Mouse (Mus musculus): ENCODE measurements around the gene 4933427D14Rik.

The 4933427D14Rik gene

DNA sequence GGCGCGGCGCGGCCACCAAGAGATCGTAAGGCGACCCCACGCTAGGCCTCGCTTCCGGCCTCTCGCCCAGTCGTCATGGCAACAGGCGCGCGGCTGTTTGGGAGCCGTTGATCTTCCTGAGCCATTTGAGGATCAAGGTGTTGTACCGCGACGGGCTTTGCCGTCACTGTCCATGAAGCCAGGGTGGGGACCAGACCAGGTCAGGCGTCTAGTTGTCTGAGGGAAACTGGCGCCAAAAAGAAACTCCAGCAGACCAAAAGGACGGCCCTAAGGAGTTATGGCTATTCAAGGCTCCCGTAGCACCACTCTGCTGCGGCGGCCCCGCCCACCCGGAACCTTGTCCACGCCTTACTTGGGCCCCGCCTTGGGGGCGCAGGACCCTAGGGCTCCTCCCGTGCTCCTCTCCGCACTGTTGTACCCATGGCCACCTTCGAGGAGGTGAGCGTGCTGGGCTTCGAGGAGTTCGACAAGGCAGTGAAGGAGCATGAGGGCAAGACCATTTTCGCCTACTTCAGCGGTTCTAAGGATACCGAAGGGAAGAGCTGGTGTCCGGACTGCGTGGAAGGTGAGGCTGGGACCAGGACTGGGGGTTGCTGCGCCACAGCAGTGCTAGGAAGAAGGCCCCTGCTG, at the start of gene 4933427D14Rik, which contains the start of gene Txndc17:
Gene 4933427D14Rik (minus strand): TSS at position 256 of the 630 bp plus-strand sequence.
Gene Txndc17 (plus strand): TSS at position 344 of the 630 bp plus-strand sequence.
- peak; percentile 85 for DNase-seq (ENCODE audit: low read depth, low spot score)

DNA sequence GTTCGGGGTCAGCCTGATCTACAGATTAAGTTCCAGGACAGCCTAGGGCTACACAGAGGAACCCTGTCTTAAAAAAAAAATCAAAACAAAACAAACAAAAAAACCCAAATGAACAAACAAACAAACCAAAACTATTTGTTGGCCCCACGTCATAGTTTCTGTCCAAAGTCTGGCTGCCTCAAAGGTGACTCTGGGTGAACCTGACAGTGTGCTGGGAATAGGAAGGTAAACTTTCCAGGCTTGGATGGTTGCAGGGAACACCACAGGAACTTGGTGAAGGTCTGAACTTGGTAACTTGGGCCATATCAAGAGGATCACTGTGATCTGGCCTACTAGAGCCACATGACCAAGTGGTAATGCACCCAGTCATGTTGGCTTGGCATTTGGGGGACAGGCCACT, 49.2 kb upstream of the 4933427D14Rik start:
- DNase-seq (ENCODE audit: low read depth, low spot score): no peak

DNA sequence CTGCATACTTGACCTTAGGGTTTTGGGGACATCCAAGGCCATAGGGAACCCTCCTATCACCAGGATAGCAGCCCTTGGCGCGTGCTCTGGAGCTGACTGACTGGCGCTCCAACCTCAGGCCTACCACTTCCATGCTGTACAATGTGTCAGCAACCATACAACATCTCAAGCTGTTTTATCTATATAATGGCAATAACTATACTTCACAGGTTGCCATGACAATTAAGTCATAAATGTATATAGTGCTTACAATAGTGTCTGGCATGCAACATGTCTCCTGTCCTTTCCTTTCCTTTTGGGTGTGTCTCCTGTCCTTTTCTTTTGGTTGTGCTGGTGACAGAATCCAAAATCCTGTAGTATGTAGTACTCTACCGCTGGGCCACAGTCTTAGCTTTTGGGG, 48.4 kb upstream of the 4933427D14Rik start:
- no peak for DNase-seq (ENCODE audit: low read depth, low spot score)

DNA sequence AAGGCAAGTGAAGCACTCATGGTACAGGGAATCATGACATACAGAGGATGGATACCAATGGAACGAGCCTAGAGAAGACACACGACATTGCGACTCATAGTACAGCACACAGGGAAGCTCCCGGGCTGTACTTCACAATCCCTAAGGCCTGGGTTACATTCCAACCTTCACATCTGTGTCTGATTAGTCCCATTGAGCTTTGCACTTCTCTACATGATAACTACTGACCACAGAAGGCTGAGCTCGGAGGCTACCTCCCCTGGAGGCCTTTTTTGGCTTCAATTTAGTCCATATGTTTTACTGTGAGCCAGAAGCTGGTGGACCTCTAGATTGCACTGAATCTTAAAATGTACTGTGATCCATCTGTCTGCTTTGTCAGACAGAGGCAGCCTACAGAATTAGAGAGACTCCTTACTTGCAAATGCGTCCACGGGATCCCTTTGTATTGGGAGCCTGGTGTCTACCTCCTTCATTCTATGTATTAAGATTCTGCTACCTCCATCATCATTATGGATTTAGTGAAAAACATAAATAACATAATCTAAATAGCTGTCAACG, 38.0 kb upstream of the 4933427D14Rik start:
- DNase-seq (ENCODE audit: low read depth, low spot score): no peak

DNA sequence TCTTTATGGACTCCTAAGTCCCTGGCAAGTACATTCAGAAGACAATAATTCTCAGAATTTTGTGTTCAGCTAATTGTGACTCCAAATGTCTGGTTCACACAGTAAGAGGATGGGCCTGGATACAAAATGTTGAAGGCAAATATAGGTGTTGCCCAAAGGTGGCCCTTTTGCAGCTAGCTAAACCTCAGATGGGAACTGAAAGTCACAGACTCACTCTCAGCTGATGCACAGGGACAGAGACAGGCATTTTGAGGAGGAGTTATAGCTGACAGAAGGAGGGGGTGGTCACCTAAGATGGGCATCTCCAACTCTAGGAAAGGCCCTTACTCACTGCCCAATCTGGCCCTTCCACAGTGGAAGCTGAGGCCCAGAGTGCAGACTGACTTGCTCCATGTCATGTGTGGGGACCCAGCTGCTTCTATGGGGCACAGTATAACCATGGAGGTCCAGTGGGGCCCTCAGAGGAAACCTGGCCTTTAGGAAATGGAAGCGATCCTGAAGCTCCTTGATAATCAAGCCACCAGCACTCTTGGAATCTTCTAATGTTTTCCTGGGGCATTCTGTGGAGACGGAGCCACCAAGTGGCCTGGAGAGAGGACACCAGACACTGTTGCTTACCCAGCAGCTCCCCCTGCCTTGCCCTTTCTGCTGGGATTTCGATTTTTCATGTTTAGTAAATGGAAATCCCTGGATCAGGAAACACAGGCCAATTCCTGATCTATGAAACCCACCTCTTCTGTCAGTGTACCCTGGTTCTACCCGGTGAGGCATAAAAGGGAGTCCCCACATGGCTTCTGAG, 33.0 kb upstream of the 4933427D14Rik start:
- no peak for DNase-seq (ENCODE audit: low read depth, low spot score)

DNA sequence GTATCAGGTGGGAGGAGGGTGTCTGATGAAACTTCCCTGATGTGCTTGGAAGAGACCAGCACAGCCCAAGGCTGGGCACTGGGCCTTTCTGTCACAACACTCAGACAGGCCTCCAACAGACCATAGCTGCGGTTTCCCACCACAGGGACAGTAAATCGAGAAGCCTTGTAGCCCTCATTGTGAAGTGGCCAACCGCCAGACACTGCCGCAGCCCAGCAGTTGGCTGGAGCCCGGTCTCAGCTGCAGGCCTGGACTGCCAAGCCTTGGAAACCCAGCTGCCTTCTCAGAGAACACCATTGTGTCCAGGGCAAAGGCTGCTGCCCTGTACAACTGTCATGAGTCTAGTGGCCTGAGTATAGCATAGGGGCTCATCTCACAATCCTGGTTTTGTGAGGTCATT, 26.8 kb upstream of the 4933427D14Rik start:
- no peak for DNase-seq (ENCODE audit: low read depth, low spot score)

DNA sequence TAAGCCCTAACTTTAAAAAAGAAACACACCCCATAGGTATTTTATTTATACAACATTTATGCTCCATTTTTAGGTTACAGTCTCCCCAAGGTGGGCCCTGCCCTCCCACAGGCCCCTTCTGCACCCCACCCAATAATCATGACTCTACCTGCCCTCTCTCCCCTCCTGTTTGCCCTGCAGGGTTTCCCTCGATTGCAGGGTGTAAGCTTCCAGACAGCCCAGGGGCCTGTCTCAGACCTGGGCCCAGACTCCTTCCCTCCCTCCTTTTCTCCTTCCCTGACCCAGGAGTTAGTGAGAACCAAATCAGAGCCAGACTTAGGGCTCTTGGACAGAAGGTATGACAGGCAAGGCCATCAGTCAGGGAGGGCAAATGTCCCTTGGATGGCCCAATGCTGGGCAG, 25.7 kb upstream of the 4933427D14Rik start:
- DNase-seq (ENCODE audit: low read depth, low spot score): no peak

DNA sequence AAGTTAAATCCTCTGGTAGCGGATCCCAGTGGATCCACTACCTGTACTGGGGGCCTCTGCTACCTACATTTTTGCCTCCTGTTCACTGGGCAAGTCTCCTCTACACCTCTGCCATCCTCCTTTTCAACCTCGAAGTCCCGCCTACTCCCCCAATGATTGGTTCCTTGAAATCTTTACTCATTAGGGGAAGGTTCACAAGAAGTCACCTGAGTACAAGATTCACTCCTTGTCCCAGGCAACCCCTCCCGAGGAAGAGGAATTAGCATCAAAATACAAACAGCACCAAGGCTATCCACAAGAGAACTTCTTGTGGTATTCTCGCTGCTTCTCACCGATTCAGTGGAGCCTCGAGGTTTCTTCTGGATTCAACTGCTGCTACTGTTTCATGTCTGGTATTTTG, 24.8 kb upstream of the 4933427D14Rik start:
- DNase-seq (ENCODE audit: low read depth, low spot score): no peak

DNA sequence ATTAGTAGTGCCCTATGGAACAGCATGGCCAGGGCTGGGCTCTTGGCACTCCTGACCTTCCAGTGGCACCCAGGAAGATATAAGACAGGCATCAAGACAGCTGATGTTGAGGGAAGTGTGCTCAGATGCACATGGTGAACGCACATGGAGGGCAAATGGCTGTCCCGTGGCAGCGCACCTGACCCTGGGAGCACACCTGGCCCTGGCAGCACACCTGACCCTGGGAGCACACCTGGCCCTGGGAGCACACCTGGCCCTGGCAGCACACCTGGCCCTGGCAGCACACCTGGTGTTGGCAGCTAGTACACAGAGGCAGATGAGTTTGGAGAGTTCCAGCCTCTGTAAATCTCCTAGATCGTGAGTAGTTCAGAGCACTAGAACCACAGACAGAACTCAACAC, 21.3 kb upstream of the 4933427D14Rik start:
- DNase-seq (ENCODE audit: low read depth, low spot score): no peak

DNA sequence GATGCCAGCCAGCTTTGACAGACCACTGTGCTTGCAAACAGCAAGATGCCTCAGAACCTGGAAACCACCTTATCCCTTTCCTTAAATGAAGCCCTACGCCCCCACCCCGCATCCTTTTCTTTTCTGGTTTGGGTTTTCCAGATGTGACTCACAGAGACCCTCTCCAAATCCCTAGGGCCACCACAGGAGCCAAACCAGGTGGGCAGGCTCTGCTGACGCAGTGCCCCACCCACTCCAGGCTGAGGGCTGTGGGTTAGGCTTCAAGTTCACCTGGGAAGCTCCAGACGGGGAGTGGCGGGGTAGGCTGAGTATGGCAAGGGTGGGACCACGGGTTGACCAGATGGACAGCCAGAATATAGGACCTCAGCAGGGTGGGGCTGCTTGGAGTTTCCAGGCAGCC, 19.6 kb upstream of the 4933427D14Rik start:
- DNase-seq (ENCODE audit: low read depth, low spot score): no peak

DNA sequence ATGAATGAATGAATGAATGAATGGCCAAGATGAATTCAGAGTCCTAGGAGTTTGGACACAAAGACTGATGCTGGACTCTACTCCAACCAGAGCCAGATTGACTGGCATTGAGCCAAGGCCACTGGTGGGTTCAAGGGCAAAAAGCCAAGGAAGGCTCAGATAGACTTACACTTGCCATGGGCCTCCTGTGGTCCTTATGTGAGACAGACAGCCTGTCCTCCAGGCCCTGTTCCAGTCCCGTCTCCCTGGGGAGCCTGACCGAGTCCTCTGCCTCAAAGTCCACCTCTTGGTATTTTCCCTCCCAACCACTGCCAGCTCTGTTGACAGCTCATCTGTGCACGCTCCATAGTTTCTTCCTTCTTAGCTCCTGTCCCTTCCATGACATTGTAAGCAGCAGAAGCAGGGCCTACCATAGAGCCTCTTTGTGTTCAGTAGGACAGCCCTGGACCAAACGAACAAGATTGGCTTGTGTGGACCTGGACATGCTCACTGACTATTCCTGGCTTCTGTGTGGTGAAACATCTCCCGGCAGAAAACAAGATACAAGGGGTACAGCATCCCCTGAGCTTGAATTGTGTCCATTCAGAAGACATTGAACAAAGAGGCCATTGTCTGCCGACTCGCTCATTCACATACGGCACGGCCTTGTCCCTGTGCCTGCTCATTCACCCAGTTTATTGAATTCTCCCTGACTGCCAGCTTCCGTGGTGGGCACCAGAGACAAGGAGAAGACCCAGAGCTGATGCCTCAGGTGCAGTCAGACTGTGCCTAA, 18.9 kb upstream of the 4933427D14Rik start:
- no peak for DNase-seq (ENCODE audit: low read depth, low spot score)

DNA sequence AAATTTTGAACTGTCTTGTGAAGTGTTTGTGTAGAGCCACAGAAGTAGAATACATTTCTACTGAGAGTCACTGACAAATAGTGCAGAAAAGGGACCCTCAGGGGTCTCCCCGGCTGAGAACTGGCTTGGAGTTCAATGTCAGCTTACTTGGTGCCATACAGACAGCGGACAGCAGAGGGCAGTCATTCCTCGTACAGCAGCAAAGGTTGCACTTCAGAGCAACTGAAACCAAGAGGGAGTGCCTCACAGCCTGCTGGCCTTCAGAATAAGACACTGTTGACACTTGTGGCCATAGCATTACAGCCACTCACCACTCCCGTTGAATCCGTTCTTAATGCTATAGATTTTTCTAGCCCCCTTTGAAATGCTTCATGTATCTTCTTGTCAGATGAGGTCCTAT, 17.6 kb upstream of the 4933427D14Rik start:
- DNase-seq (ENCODE audit: low read depth, low spot score): peak; percentile 87

DNA sequence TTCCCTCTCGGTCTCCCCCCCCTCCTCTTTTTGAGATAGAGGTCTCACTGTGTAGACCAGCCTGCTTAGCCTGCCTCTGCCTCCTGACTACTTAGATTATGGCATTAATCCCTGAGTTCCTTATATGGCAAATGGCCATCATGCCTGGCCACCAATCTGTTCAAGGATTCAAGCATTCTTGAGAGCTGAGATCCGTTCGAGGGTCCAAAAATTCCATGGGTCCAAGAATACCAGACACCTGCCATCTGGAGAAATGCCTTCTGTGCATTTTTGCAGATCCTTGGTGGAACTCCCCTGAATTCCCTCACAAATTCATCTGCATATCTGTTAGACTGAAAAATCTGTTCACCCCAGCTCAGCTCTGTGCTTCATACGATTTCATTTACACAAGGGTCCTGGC, 16.2 kb upstream of the 4933427D14Rik start:
- no peak for DNase-seq (ENCODE audit: low read depth, low spot score)

DNA sequence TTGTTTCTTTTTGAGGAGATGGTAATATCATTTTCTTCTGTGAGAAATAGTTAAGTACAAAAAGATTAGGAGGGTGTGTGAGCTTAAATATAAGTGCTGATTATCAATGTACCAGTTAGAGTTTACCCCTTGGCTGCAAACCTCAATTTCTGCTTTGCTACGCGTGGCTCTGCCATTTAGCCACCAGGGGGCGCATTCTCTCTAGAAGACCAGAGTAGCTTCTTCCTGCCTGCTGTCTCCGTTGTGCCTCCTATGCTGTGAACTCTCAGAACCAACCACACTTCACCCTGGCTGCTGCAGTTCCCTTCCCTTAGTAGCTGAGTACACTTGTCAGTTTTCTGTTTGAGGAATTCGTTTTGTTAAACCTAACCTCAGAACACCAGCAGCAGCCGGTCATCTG, 14.0 kb upstream of the 4933427D14Rik start:
- DNase-seq (ENCODE audit: low read depth, low spot score): peak; percentile 88

DNA sequence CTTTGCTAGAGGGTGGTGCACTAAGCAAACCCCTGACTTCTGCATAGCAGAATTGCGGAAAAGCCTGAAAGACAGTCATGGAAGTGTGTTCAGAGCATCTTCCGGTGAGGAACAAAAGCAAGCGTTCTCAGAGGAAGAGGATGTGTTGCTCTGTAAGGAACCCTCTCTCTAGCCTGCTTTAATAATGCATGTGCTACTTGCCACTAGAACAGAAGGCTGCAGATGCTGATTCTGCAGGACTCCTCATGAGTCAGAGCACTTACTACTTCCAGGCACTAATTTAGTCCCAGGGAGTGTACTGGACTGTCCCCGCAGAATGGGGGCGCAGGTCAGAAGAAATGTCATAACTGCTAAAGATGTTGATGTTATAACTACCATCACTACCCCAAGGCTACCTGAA, 9.9 kb upstream of the 4933427D14Rik start:
- no peak for DNase-seq (ENCODE audit: low read depth, low spot score)

DNA sequence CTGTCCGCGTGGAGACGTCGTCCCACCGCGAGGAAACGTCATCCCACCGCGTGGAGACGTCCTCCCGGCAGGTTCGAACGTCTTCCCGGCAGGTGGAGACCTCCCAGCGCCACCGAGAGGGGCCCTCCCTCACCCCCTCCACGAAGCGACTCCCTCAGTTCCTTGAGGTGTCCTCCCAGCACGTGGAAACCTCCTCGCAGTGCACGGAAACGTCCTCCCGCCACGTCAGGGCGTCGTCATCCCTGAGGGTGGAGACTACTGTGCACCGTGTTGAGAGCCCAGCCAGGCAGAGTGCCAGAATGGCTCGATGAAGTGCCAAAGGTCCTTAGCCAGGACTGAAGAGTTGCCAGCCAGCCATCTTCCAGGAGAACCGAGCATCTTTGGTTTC, 8.1 kb upstream of the 4933427D14Rik start, which contains the start of gene Med31:
Gene Med31 (minus strand): TSS at position 183 of the 388 bp plus-strand sequence.
- peak; percentile 90 for DNase-seq (ENCODE audit: low read depth, low spot score)

DNA sequence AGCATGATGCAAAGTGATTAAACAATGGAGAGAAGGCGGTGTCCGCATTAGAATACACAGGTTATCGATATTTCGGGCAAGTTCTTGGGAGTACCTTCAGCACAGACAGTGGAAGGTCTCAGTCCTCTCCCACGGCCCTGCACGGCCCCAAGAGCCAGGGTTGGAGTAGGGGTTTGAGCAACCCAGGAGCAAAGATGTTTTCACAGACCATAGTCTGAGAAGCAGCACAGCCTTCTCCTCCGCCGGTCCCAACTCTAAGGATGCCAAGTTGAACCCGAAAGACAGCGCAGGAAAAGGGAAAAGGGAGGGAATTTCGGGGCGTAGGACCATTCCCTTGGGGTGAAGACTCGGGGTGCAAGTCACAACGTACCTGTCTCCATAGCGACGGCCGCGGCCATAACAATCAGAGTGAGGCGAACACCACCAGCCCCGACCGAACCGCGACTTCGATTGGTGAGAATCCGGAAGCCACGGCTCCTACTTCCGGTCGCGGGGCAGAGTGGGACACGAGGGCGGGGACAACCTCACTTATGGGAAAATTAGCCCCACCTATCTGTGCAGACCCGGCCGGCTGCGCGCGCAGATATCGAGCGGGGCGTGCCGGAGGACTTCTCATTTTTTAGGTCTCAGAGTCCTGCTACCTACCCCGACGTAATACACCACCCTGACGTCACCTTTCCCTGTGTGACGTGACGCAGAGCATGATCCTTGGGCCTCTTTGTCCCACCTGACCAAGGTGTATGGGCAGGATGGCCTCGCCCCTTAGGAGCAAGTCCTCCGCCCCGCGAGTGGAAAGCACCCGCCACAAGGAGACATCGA, 7.5 kb upstream of the 4933427D14Rik start:
- DNase-seq (ENCODE audit: low read depth, low spot score): peak; percentile 98

DNA sequence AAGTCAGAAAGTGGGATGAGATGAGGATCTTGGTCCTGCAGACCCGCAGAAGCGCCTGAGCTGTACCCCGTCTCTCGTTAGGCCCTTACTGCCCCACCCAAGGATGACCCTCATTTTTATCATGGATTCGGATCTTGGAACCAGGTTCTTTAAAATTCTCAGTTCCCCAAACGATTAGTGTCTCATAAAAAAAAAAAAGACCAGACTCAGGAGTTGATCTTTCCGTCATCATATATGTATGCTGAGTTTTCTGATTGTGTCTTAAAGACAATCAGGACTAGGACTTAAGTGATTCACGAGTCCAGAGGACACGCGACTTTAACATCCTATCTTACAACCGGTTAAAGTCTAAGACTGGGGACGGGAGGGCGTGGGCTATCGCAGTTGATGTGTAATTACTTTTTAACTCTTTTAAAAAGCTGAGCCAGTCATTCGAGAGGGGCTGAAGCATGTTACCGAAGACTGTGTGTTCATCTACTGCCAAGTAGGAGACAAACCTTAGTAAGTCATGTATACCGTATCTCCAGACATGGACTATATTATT, 647 bp upstream of the 4933427D14Rik start:
- no peak for DNase-seq (ENCODE audit: low read depth, low spot score)

DNA sequence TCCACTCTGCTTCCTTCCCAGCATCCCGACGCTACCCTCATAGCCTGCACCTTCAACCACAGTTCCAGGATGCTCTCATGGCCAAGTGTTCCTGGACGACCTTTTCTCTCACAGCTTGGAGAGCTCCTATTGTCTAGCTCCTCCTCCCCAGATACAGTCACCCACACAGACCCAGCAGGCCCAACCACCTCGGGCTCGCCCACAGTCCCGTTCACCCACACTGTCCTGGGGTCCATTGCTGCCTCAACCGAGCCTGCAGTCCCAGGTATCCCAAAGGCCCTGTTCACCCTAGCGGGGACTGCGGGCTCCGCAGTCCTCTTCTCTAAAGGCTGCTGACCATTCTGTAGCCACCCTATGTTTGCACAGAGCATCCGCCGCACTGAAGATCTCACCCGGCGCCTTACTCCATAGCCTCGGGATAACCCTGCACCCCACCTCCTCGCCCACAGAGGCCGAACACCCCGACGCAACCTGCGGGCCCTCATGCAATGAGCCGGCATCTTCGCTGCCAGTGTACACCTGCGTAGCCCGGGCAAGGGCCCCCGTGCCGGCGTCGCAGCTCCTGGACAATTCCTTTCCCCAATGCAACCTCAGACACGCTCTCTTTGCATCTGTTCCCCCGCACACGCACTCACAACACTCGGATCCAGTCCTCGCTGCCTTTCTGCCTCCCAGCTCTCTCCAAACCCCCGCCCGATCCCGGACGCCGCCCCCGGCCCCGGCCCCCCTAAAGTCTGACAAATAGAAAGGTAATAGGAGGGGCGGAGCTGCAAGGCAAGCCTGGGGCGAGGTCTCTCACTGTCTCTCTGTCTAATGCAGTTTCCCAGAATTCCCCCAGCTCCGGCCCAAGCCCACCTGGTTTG, 687 bp downstream of the 4933427D14Rik start, which contains the start of gene Gm43951:
Gene Gm43951 (minus strand): TSS at position 500 of the 863 bp plus-strand sequence.
- peak; percentile 23 for DNase-seq (ENCODE audit: low read depth, low spot score)

DNA sequence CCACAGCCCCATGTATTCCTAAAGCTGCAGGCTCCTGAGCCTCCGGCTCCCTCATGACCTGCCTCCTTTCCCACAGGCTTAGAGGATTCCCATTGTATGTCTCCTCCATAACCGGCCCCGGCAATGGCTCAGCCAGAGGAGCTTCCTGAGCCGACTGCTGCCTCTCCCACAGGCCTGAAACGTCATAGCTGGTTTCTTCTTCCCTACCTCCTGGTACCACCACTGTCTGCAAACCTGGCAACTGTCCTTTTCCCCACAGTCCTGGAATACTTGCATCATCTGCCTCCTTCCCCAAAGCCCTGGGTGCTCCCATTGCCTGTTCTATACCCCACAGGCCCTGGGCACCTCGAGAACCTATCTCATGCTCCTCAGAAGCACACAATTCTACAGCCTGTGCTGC, 2.0 kb downstream of the 4933427D14Rik start:
- DNase-seq (ENCODE audit: low read depth, low spot score): no peak
